Mouse (Mus musculus) small intestine, adult 10 weeks (tissue): Measurements from ENCODE around the gene Olfr775. TPM values are rescaled to one million over a fixed set of nuclear protein-coding genes. Genes with fewer than 3 reads are reported as not detected.

Experiments used
- polyA plus RNA-seq: library from polyadenylated mRNA; stranded (reverse); fragments of 350-450 nt; fragmentation: Illumina TruSeq; extraction: RNeasy Lipid Tissue Mini Kit (QIAGEN cat#74804); gene quantifications from one replicate; pipeline ENCODE4 v1.2.3, GENCODE M21; 2014; ENCODE audit warnings: low replicate concordance

Olfr775 gene
- not detected for polyA plus RNA-seq

GRCm38 (mm10) chr10:129248112-129248511, at the start of gene Olfr775:
Gene Olfr775, plus strand, starts transcription at chr10:129248412.

GRCm38 (mm10) chr10:129235904-129236303, 12.3 kb upstream of the Olfr775 start, which contains the start of gene Olfr774:
Gene Olfr774, plus strand, starts transcription at chr10:129236204.

DNA sequence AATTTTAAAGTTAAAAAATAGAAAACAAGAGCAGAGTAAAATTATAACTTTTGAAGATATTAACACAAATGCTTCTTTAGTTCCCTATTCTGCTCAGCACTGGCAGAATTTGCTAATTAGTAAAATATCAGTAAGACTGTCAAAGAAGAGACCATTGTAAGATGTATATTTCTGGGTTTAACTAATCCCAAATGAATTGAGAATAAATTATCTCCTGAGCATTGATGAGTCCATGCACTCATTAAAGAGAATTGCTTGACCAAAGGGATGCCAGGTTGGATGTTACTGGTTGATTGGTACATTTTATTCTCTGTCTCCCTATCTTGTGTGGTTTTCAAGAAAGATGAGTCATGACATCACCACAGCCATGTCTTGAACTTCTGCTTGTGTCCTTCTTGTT, 10.6 kb downstream of the Olfr775 start, which contains the start of gene Olfr776:
Gene Olfr776 (plus strand): TSS at position 301 of the 400 bp plus-strand sequence.

DNA sequence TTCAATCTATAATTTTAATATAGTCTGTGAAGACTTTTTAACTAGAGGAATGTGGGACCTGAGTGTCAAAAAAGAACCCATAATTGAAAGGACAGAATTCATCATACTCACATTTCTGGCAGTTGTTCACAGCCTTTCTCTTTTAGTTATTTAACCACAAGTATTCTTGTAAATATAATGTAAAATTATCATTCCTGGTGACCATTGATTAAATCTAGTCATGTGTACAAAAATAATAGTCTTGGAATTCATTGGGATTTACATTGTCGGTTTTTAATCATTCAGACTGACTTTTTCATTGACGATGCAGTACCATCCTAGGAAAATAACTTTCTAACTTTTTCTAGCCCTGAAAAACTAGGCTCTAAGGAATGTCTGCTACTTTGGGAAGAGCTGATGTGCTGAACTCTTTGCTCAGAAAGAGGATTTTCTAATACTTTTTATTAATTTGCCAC, 22.9 kb downstream of the Olfr775 start, which contains the start of gene Olfr777:
Gene Olfr777 (minus strand): TSS at position 405 of the 455 bp plus-strand sequence.

Other genes starting within 250 kb of the Olfr775 start
- not detected for gene Olfr763, start 237.6 kb upstream of the Olfr775 start, polyA plus RNA-seq
- not detected for gene Olfr764-ps1, start 208.5 kb upstream of the Olfr775 start, polyA plus RNA-seq
- not detected for gene Olfr765, start 198.4 kb upstream of the Olfr775 start, polyA plus RNA-seq
- gene Olfr766-ps1, start 179.4 kb upstream of the Olfr775 start, polyA plus RNA-seq, result not detected
- gene Olfr767, start 165.5 kb upstream of the Olfr775 start, polyA plus RNA-seq, result not detected
- gene Olfr768, start 149.0 kb upstream of the Olfr775 start, polyA plus RNA-seq, result not detected
- not detected for gene Olfr769, start 130.6 kb upstream of the Olfr775 start, polyA plus RNA-seq
- gene Olfr770, start 109.4 kb upstream of the Olfr775 start, polyA plus RNA-seq, result not detected
- not detected for gene Olfr771, start 83.7 kb upstream of the Olfr775 start, polyA plus RNA-seq
- not detected for gene Olfr772, start 70.5 kb upstream of the Olfr775 start, polyA plus RNA-seq
- not detected for gene Olfr773, start 61.0 kb upstream of the Olfr775 start, polyA plus RNA-seq
- gene Olfr774, start 12.2 kb upstream of the Olfr775 start, polyA plus RNA-seq, result not detected
- not detected for gene Olfr776, start 10.7 kb downstream of the Olfr775 start, polyA plus RNA-seq
- gene Olfr777, start 23.1 kb downstream of the Olfr775 start, polyA plus RNA-seq, result not detected
- gene Olfr780, start 69.7 kb downstream of the Olfr775 start, polyA plus RNA-seq, result not detected
- gene Olfr781, start 80.4 kb downstream of the Olfr775 start, polyA plus RNA-seq, result not detected
- gene Olfr782, start 100.4 kb downstream of the Olfr775 start, polyA plus RNA-seq, result not detected
- gene Olfr784, start 135.7 kb downstream of the Olfr775 start, polyA plus RNA-seq, result not detected
- not detected for gene Olfr785, start 157.0 kb downstream of the Olfr775 start, polyA plus RNA-seq
- gene Olfr786, start 178.9 kb downstream of the Olfr775 start, polyA plus RNA-seq, result not detected
- not detected for gene Olfr787, start 213.4 kb downstream of the Olfr775 start, polyA plus RNA-seq
- not detected for gene Olfr788, start 222.6 kb downstream of the Olfr775 start, polyA plus RNA-seq
- not detected for gene Olfr789, start 236.3 kb downstream of the Olfr775 start, polyA plus RNA-seq